Mouse (Mus musculus) forebrain, embryonic 14.5 days (tissue): ENCODE data around the gene Rbm42. TPM values are rescaled to one million over a fixed set of nuclear protein-coding genes. Genes with fewer than 3 reads are reported as not detected.

ENCODE experiments used
- ATAC-seq: fragments of 200-750 bp; cut with Nextera tagmentation; 2 replicates; pipeline ENCODE4 v1.8.0; 2017; ENCODE audit warnings: mild to moderate bottlenecking, moderate library complexity
- DNase-seq: peaks from one replicate; pipeline ENCODE4 v3.0.0-alpha.2; 2015; ENCODE audit warnings: low spot score
- H3K27ac ChIP-seq: fragments of 300-500 bp; sonication (generic); 2 replicates; pipeline ENCODE4 v1.5.1; 2014; ENCODE audit warnings: low read depth, mild to moderate bottlenecking, control low read depth, low read length, moderate library complexity
- H3K27me3 ChIP-seq: fragments of 300-500 bp; sonication (generic); replicated peaks from 2 replicates; pipeline ENCODE4 v1.6.1; 2014; ENCODE audit warnings: low read length, control low read depth, mixed read lengths; ENCODE audit not compliant: control insufficient read depth, insufficient read depth
- H3K36me3 ChIP-seq: fragments of 300-500 bp; sonication (generic); 2 replicates; pipeline ENCODE4 v1.6.1; 2014; ENCODE audit warnings: low read length, control low read depth; ENCODE audit not compliant: control insufficient read depth, insufficient read depth
- H3K4me1 ChIP-seq: fragments of 300-500 bp; sonication (generic); 2 replicates; pipeline ENCODE4 v1.6.1; 2014; ENCODE audit warnings: antibody characterized with exemption, low read length, control low read depth; ENCODE audit not compliant: control insufficient read depth, insufficient read depth
- H3K4me2 ChIP-seq: fragments of 300-500 bp; sonication (generic); 2 replicates; pipeline ENCODE4 v1.6.1; 2014; ENCODE audit warnings: mild to moderate bottlenecking, control low read depth, low read length
- H3K4me3 ChIP-seq: fragments of 300-500 bp; sonication (generic); 2 replicates; pipeline ENCODE4 v1.5.1; 2014; ENCODE audit warnings: low read depth, low read length, control low read depth
- H3K9ac ChIP-seq: fragments of 300-500 bp; sonication (generic); 2 replicates; pipeline ENCODE4 v1.6.1; 2014; ENCODE audit warnings: mild to moderate bottlenecking, low read length, control low read depth, moderate library complexity
- H3K9me3 ChIP-seq: fragments of 300-500 bp; sonication (generic); replicated peaks from 2 replicates; pipeline ENCODE4 v1.6.1; 2016; ENCODE audit warnings: low read length, control low read depth, mixed read lengths; ENCODE audit not compliant: control insufficient read depth
- WGBS: fragments of 180-500 bp; shearing (Covaris S2); extraction: QIAGEN DNeasy Blood & Tissue Kit; methylation state at CpG from one replicate; pipeline ENCODE4 v1.1.7; 2014; 5-methylcytosine and 5-hydroxymethylcytosine counted together
- polyA plus RNA-seq: library from polyadenylated mRNA; unstranded; fragments of >200 nt; fragmentation: Nextera tagmentation; extraction: Ambion mirVana; gene quantifications from 2 replicates; pipeline ENCODE4 v1.2.1, GENCODE M21; 2014

The Rbm42 gene
- polyA plus RNA-seq, 1 experiment from 2014 or later, result 120 TPM

GRCm38 (mm10) chr7:30626647-30627046, 23.5 kb downstream of the Rbm42 start:
- peak; percentile 3; the same call in 1 of the 2 replicates for ATAC-seq
- no peak overlapping the region for H3K27ac ChIP-seq
- no peak for DNase-seq
- peaks cover 27% of the 10 kb centered on the region for H3K36me3 ChIP-seq
- H3K4me3 ChIP-seq, result no peak overlapping the region
- no peak overlapping the region for H3K9ac ChIP-seq
- 77% methylated on average over 5 of the region's 5 CpGs for WGBS
- no peaks in the 10 kb centered on the region for H3K9me3 ChIP-seq
- peaks cover 5% of the 10 kb centered on the region for H3K4me1 ChIP-seq
- H3K4me2 ChIP-seq, result no peak overlapping the region
- peaks cover 7% of the 10 kb centered on the region; the same call in 1 of the 2 replicates for H3K27me3 ChIP-seq

- Histone ChIP-seq H3K9ac (peak within 1 kb of the TSS; percentile 75), H3K36me3 (peaks cover 33% of the 10 kb centered on the region), H3K9me3 (no peaks in the 10 kb centered on the region), H3K4me3 (peak within 1 kb of the TSS; percentile 56), H3K4me2 (peak within 1 kb of the TSS; percentile 92), H3K27me3 (peaks cover 4% of the 10 kb centered on the region; the same call in 1 of the 2 replicates), H3K27ac (no peak within 1 kb of the TSS), H3K4me1 (peaks cover 5% of the 10 kb centered on the region)
- 2% methylated on average over 44 of the region's 44 CpGs for WGBS
- DNase-seq, result peak; percentile 96
- peak; percentile 96 for ATAC-seq
These were observed 24.4 kb downstream of the Rbm42 start, which contains the start of gene Cox6b1 for GRCm38 (mm10) chr7:30625530-30626384. Gene Cox6b1, minus strand, starts transcription at chr7:30626151.

- H3K4me2 ChIP-seq, result no peak overlapping the region
- no peaks in the 10 kb centered on the region for H3K27me3 ChIP-seq
- no peak for ATAC-seq
- DNase-seq, result no peak
- H3K27ac ChIP-seq, result no peak overlapping the region
- 84% methylated on average over 3 of the region's 3 CpGs for WGBS
- H3K9ac ChIP-seq, result no peak overlapping the region
- peaks cover 74% of the 10 kb centered on the region for H3K36me3 ChIP-seq
- H3K4me3 ChIP-seq, result no peak overlapping the region
- H3K4me1 ChIP-seq, result no peaks in the 10 kb centered on the region
- H3K9me3 ChIP-seq, result no peaks in the 10 kb centered on the region
These were observed 30.9 kb downstream of the Rbm42 start for GRCm38 (mm10) chr7:30619202-30619601.

- 96% methylated on average over 9 of the region's 9 CpGs for WGBS
- Histone ChIP-seq H3K4me1 (no peaks in the 10 kb centered on the region), H3K4me2 (no peak overlapping the region), H3K9me3 (no peaks in the 10 kb centered on the region), H3K27ac (no peak overlapping the region), H3K4me3 (no peak overlapping the region), H3K36me3 (peaks cover 70% of the 10 kb centered on the region), H3K9ac (no peak overlapping the region), H3K27me3 (no peaks in the 10 kb centered on the region)
- DNase-seq, result no peak
- no peak for ATAC-seq
These were observed 31.5 kb downstream of the Rbm42 start for GRCm38 (mm10) chr7:30618658-30619057.

GRCm38 (mm10) chr7:30615049-30615760, 34.9 kb downstream of the Rbm42 start:
- 55% methylated on average over 5 of the region's 5 CpGs for WGBS

GRCm38 (mm10) chr7:30614454-30614853, 35.7 kb downstream of the Rbm42 start:
- H3K4me2 ChIP-seq, result no peak overlapping the region
- H3K36me3 ChIP-seq, result peaks cover 42% of the 10 kb centered on the region
- ATAC-seq (no peak), DNase-seq (no peak)
- WGBS, result 73% methylated on average over 2 of the region's 2 CpGs
- no peaks in the 10 kb centered on the region for H3K9me3 ChIP-seq
- no peaks in the 10 kb centered on the region for H3K27me3 ChIP-seq
- no peaks in the 10 kb centered on the region for H3K4me1 ChIP-seq
- no peak overlapping the region for H3K9ac ChIP-seq
- no peak overlapping the region for H3K27ac ChIP-seq
- no peak overlapping the region for H3K4me3 ChIP-seq

More at GRCm38 (mm10) chr7:30615049-30615760, 34.9 kb downstream of the Rbm42 start:
- Histone ChIP-seq H3K36me3 (peaks cover 44% of the 10 kb centered on the region), H3K4me1 (no peaks in the 10 kb centered on the region), H3K27me3 (no peaks in the 10 kb centered on the region), H3K4me2 (no peak overlapping the region), H3K4me3 (no peak overlapping the region), H3K9ac (no peak overlapping the region), H3K27ac (no peak overlapping the region), H3K9me3 (no peaks in the 10 kb centered on the region)
- ATAC-seq (0 out of 2 replicates have a peak, but pooled peaks have one; percentile 20), DNase-seq (no peak)

GRCm38 (mm10) chr7:30613529-30614112, 36.5 kb downstream of the Rbm42 start:
- Histone ChIP-seq H3K4me1 (no peaks in the 10 kb centered on the region), H3K4me2 (no peak overlapping the region), H3K36me3 (peaks cover 33% of the 10 kb centered on the region), H3K27me3 (no peaks in the 10 kb centered on the region), H3K4me3 (no peak overlapping the region), H3K9me3 (no peaks in the 10 kb centered on the region), H3K9ac (no peak overlapping the region), H3K27ac (no peak overlapping the region)
- peak; percentile 65 for DNase-seq
- ATAC-seq, result peak; percentile 46; the same call in 1 of the 2 replicates
- 23% methylated on average over 14 of the region's 14 CpGs for WGBS

GRCm38 (mm10) chr7:30612654-30613402, 37.3 kb downstream of the Rbm42 start, which contains the start of gene Upk1a:
Gene Upk1a, minus strand, starts transcription at chr7:30612847.
- H3K27ac ChIP-seq, result no peak within 1 kb of the TSS
- no peak within 1 kb of the TSS for H3K4me2 ChIP-seq
- ATAC-seq, result no peak
- no peaks in the 10 kb centered on the region for H3K9me3 ChIP-seq
- no peak within 1 kb of the TSS for H3K9ac ChIP-seq
- WGBS, result 84% methylated on average over 8 of the region's 8 CpGs
- H3K4me1 ChIP-seq, result no peaks in the 10 kb centered on the region
- DNase-seq, result no peak
- H3K27me3 ChIP-seq, result no peaks in the 10 kb centered on the region
- peaks cover 25% of the 10 kb centered on the region for H3K36me3 ChIP-seq
- H3K4me3 ChIP-seq, result no peak within 1 kb of the TSS
